Mouse (Mus musculus) heart, embryonic 10.5 days (tissue): ENCODE data around the gene Vmo1. TPM values are rescaled to one million over a fixed set of nuclear protein-coding genes. Genes with fewer than 3 reads are reported as not detected.
"Not testable (repeated sequence)": the region's sequence is repeated elsewhere in the genome, so short reads cannot be mapped to it uniquely, and the experiment has no call there.

Source experiments
- DNase-seq: peaks from one replicate; pipeline ENCODE4 v3.0.0-alpha.2; 2017; ENCODE audit warnings: low spot score
- H3K27ac ChIP-seq: fragments of 300-500 bp; sonication (generic); 2 replicates; pipeline ENCODE4 v1.5.1; 2016; ENCODE audit warnings: mild to moderate bottlenecking
- H3K27me3 ChIP-seq: fragments of 300-500 bp; sonication (generic); 2 replicates; pipeline ENCODE4 v1.6.1; 2016; ENCODE audit warnings: mild to moderate bottlenecking; ENCODE audit not compliant: poor library complexity, insufficient read depth, severe bottlenecking
- H3K36me3 ChIP-seq: fragments of 300-500 bp; sonication (generic); 2 replicates; pipeline ENCODE4 v1.6.1; 2016; ENCODE audit warnings: mild to moderate bottlenecking, moderate library complexity
- H3K4me1 ChIP-seq: fragments of 300-500 bp; sonication (generic); 2 replicates; pipeline ENCODE4 v1.6.1; 2016; ENCODE audit warnings: mild to moderate bottlenecking
- H3K4me3 ChIP-seq: fragments of 300-500 bp; sonication (generic); 2 replicates; pipeline ENCODE4 v1.5.1; 2016; ENCODE audit warnings: mild to moderate bottlenecking, moderate library complexity
- H3K9me3 ChIP-seq: fragments of 300-500 bp; sonication (generic); 2 replicates; pipeline ENCODE4 v1.6.1; 2016; ENCODE audit warnings: mild to moderate bottlenecking, moderate library complexity
- WGBS: fragments of 180-500 bp; shearing (Covaris S2); methylation state at CpG from one replicate; pipeline ENCODE4 v1.1.7; 2016; 5-methylcytosine and 5-hydroxymethylcytosine counted together
- polyA plus RNA-seq: library from polyadenylated mRNA; unstranded; fragments of >200 nt; fragmentation: Nextera tagmentation; extraction: Ambion mirVana; gene quantifications from 2 replicates; pipeline ENCODE4 v1.2.1, GENCODE M21; 2016

The Vmo1 gene
- polyA plus RNA-seq, 1 experiment from 2014 or later: not detected

DNA sequence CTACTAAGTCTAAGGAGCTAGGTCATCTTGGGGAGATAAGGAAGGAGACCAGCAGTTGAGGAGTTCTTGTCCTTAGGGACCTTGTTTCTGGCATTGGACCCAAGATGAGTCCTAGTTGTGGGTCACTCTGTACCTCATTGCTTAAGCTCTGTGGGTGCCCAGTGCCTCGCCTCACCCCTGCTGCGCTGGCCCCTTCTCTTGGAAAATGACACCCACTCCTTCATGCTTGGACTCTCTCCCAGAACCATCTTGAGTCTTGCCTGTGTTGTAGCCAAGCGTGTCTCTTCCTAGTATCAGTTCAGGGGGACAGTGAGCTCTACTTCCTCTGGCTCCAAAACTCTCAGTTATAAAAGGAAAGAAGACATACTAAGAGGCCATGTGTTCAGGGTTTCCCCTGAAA, 25.3 kb downstream of the Vmo1 start:
- H3K36me3 ChIP-seq: no peaks in the 10 kb centered on the region
- 80% methylated on average over 3 of the region's 3 CpGs for WGBS

DNA sequence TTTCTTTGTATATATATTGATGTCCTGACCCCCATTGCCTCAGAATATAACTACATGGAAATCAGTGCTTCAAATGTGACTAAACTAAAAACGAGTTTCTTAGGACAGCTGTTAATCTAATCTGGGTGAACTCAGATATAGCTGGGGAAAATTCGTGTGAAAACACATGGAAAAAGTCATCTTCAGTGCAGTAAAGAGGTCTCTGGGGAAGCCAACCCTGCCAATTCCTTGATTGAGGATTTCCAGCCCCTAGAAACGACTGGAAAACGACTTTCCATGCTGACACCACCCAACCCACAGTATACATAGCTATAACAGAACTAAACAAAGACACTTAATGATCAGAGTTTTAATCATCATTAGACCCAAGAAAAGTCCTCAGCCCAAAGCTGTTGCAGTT, 26.6 kb downstream of the Vmo1 start:
- H3K27me3 ChIP-seq: no peaks in the 10 kb centered on the region
- no peaks in the 10 kb centered on the region for H3K4me1 ChIP-seq
- H3K9me3 ChIP-seq: peaks cover 4% of the 10 kb centered on the region; the same call in 1 of the 2 replicates
- no peak overlapping the region for H3K4me3 ChIP-seq
- WGBS: 32% methylated on average over 4 of the region's 4 CpGs
- DNase-seq: no peak
- H3K36me3 ChIP-seq: no peaks in the 10 kb centered on the region
- H3K27ac ChIP-seq: no peak overlapping the region

More for the DNA sequence above, 25.3 kb downstream of the Vmo1 start:
- Histone ChIP-seq H3K4me1 (no peaks in the 10 kb centered on the region), H3K27ac (no peak overlapping the region), H3K4me3 (no peak overlapping the region), H3K27me3 (no peaks in the 10 kb centered on the region), H3K9me3 (peaks cover 4% of the 10 kb centered on the region; the same call in 1 of the 2 replicates)
- no peak for DNase-seq

DNA sequence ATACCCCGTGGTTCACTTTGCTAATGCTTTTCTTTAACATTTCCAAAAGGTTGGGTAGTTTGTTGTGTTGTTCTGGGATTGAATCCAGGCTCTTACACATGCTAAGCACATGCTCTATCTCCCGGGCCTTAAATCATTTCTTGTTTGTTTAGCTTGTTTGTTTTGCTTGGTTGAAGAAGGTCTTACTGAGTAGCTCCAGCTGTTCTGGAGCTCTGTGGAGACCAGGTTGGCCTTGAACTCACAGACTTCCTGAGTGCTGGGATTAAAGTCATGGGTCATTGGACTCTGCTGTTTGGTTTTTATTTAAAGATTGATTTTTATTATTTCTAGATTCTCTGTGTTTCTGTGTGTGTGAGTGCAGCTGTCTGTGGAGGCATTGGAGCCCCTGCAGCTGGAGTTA, 28.9 kb downstream of the Vmo1 start:
- H3K4me1 ChIP-seq: no peaks in the 10 kb centered on the region
- DNase-seq: no peak
- H3K27ac ChIP-seq: no peak overlapping the region
- no peak overlapping the region for H3K4me3 ChIP-seq
- 64% methylated on average over 2 of the region's 2 CpGs for WGBS
- no peaks in the 10 kb centered on the region for H3K27me3 ChIP-seq
- no peaks in the 10 kb centered on the region for H3K9me3 ChIP-seq
- no peaks in the 10 kb centered on the region for H3K36me3 ChIP-seq

DNA sequence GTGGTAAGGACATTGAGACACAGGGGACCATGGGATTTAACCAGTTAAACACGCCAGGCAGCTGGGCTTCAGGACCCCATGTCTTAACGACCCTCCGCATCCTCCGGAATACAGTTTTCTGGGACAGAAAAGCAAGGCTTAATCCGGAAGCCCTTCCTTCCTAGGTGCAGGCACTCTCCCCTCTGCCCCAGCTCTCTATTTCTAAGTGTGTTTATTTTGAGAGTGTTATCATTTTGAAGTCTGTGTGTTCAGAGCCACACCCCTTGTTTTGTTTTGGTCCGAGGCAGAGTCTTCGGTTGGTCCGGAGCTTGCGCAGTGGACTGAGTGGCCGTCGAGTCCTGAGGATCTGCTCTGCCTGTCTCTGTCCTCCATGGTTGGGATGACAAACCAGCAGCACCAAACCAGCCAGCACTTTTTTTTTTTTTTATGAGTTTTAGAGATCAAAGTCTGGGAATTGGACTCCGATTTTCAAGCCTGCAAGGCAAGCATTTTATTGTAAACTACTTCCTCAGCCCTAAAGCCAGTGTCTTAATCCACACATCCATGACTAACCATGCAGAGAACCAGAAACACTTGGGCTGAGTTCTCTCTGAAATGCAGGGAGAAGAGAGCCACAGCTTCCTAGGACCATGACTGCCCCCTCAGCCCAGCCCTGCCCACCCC, 39.4 kb downstream of the Vmo1 start:
- H3K27ac ChIP-seq: no peak overlapping the region
- 56% methylated on average over 12 of the region's 12 CpGs for WGBS
- DNase-seq: no peak
- no peaks in the 10 kb centered on the region for H3K9me3 ChIP-seq
- H3K4me3 ChIP-seq: no peak overlapping the region
- H3K36me3 ChIP-seq: no peaks in the 10 kb centered on the region
- 0 out of 2 replicates have a peak, but pooled peaks cover 3% of the 10 kb centered on the region for H3K4me1 ChIP-seq
- no peaks in the 10 kb centered on the region for H3K27me3 ChIP-seq

DNA sequence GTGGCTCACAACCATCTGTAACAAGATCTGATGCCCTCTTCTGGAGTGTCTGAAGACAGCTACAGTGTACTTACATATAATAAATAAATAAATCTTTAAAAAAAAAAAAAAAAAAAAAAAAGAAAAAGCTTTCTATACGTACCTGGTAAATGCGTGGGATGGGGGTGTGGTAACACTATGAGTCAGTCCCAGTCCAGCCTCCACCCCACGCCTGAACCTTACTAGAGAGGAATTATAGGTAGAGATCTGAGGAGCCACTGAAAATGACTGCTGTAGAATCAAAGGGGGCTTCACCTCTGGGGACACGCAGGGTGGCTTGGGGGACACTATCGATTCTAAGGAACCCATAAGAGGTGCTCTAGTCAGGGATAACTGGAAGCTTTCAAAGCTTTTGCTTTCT, 41.1 kb downstream of the Vmo1 start:
- H3K9me3 ChIP-seq, DNase-seq, H3K36me3 ChIP-seq, H3K4me1 ChIP-seq, H3K4me3 ChIP-seq, H3K27ac ChIP-seq, H3K27me3 ChIP-seq: not testable (repeated sequence)
- 86% methylated on average over 5 of the region's 5 CpGs for WGBS

DNA sequence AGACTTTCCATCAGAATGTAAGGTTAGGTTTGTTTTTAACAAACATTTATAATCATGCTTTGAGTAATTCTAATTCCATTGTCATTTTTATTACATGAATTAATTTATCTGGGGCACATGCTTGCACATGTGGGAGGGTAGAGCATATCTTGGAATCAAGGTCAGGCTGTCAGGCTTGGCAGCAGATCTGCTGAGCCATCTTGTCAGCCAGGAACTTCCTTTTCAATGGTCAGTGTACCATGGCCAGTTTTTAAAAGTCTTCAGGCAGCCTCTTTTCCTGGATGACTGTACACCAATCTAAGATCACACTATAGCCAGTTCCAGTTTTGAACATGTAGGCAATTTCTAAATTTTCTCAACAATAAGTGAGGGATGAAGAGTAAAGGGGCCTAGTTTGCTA, 41.7 kb downstream of the Vmo1 start:
- Histone ChIP-seq H3K4me3 (no peak overlapping the region), H3K4me1 (0 out of 2 replicates have a peak, but pooled peaks cover 3% of the 10 kb centered on the region), H3K36me3 (no peaks in the 10 kb centered on the region), H3K27me3 (no peaks in the 10 kb centered on the region), H3K27ac (no peak overlapping the region), H3K9me3 (no peaks in the 10 kb centered on the region)
- DNase-seq: no peak

DNA sequence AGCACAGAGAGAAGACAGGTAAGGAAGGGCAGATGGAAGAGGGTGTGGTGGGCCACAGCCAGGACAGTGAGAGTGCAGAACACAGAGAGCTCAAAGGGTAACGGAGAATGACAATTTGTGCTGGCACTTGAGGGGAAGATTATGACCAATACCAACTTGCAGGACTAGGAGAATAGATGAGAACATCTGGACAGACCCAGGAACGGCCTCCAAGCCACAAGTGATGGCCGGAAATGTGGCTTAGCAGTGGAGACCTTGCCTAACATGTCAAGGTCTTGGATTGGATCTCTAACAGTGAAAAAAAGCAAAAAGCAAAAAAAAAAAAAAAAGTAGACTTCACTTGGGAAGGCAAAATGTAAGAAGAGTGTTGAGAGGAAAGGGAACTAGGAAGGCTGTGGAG, 44.7 kb downstream of the Vmo1 start:
- no peak overlapping the region for H3K27ac ChIP-seq
- no peaks in the 10 kb centered on the region for H3K36me3 ChIP-seq
- H3K27me3 ChIP-seq: peaks cover 27% of the 10 kb centered on the region
- no peak overlapping the region for H3K4me3 ChIP-seq
- no peaks in the 10 kb centered on the region for H3K9me3 ChIP-seq
- H3K4me1 ChIP-seq: peaks cover 19% of the 10 kb centered on the region
- no peak for DNase-seq
- WGBS: 80% methylated on average over 3 of the region's 3 CpGs

DNA sequence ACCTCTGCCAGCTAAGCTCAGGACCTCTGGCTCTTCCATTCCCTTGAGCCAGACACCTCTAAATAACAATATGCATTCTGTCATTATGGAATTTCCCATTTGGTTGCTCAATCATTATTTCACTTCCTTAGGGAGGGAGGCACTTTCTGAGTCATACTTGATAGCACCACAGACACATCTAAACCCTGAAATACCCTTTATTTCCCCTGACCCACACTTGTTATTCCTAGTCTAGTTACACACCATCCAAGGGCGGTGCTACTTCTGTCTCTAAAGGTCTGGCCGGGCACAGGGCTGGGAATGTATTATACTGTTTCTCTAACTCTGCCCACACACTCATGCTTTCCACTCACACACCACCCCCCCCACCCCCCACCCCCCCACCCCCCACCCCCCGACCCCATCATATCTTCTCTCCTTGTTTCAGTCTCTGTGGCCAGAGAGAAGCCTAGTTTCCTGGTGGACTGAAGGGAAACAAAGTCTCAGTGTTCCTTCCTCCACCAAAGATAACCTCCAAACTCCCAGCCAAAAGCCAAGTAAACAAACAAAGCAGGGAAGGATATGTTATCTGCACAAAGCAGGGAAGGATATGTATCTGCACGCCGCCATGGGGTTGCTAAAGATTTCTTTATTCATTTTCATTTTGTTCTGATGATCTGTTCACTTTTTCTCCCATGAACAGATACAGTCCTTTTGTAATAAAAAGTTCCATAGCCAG, 46.4 kb downstream of the Vmo1 start:
- Histone ChIP-seq H3K27ac (peak overlapping the region; percentile 44; the same call in 1 of the 2 replicates), H3K9me3 (no peaks in the 10 kb centered on the region), H3K4me1 (peaks cover 19% of the 10 kb centered on the region), H3K36me3 (no peaks in the 10 kb centered on the region), H3K4me3 (no peak overlapping the region), H3K27me3 (peaks cover 44% of the 10 kb centered on the region)
- DNase-seq: no peak
- 51% methylated on average over 5 of the region's 5 CpGs for WGBS

DNA sequence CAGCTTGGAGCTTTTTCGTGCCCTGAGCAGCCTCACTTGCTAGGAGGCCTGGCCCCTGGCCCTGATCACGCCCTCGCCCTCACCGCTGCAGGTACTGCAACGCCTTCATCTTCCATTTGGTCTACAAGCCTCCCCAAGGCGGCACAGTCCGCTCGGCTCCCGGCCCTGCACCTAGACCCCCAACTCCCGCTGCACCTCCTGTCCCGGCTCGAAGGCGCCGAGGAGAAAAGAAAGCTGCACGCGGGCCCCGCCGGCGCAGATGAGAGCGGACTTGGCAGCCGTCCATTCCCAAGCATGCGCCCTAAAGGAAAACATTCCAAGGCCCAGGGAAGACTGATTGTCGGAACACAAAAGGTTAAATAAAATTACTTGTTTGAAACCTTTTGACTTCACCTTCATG, 48.6 kb downstream of the Vmo1 start:
- Histone ChIP-seq H3K27me3 (peaks cover 58% of the 10 kb centered on the region), H3K27ac (peak overlapping the region; percentile 83), H3K4me3 (peak overlapping the region; percentile 53), H3K9me3 (no peaks in the 10 kb centered on the region), H3K36me3 (no peaks in the 10 kb centered on the region), H3K4me1 (peaks cover 19% of the 10 kb centered on the region)
- 11% methylated on average over 23 of the region's 23 CpGs for WGBS
- no peak for DNase-seq

DNA sequence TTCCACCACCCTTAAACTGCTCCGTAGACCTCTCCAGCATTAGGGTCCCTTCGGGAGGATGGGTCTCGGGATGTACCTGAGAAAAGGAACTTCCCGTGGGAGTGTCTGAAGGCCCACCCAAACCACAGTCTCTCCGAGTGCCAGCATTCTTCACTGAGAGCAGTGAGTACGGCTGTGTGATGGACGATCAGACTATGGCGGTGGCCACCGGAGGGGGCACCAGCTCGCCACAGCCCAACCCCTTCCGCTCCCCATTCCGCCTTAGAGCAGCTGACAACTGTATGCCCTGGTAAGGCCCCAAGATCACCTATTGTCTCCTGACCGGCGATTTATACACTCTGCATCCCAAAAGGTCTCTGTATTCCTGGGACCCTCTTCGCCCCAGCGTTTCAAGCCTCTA, 49.2 kb downstream of the Vmo1 start:
- WGBS: 18% methylated on average over 16 of the region's 16 CpGs
- no peak for DNase-seq
- Histone ChIP-seq H3K27me3 (peaks cover 64% of the 10 kb centered on the region), H3K9me3 (no peaks in the 10 kb centered on the region), H3K36me3 (no peaks in the 10 kb centered on the region), H3K4me1 (peaks cover 19% of the 10 kb centered on the region), H3K27ac (peak overlapping the region; percentile 83), H3K4me3 (peak overlapping the region; percentile 53)

DNA sequence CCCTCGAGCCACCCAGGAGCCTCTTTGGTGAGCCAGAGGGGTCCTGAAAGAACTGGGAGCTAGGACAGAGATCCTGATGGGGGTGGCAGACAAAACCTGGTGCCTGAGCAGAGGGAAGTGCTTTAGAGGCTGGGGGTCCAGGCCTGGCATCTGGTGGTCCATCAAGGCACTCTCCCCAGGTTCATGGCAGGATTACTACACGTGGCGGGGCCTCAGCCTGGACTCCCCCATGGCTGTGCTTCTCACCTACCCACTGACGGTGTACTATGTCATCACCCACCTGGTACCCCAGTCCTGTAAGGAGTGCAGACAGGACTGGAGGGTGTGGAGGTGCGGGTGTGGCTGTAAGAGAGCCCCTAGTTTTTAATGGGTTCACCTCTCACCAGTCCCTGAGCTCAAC, 50.4 kb downstream of the Vmo1 start:
- no peak overlapping the region for H3K27ac ChIP-seq
- H3K9me3 ChIP-seq: no peaks in the 10 kb centered on the region
- H3K4me3 ChIP-seq: no peak overlapping the region
- no peak for DNase-seq
- peaks cover 76% of the 10 kb centered on the region for H3K27me3 ChIP-seq
- no peaks in the 10 kb centered on the region for H3K36me3 ChIP-seq
- H3K4me1 ChIP-seq: peaks cover 29% of the 10 kb centered on the region
- WGBS: 76% methylated on average over 5 of the region's 5 CpGs
